In the genomic region with DNA sequence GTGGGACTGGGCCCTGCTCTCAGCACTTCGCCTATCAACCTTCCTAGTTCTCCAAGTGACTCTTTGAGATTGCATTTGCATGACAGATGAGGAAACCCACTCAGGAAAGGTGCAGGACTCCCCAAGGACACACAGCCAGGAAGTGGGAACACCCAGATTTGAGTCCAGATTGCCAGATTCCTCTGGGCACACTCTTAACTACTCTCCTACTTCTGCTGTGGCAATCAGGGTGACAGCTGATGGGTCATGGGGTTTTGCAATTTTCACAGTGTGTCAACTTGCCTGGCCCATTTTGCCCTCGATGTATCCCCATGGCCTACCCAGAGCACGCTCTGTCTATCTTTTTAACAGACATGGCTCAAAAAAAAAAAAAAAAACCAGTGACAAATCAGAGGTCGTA, we compare ENCODE assay signal across 32 mouse cellular contexts. TPM values are rescaled to one million over a fixed set of nuclear protein-coding genes. Genes with fewer than 3 reads are reported as not detected.
DNase-seq lines count a peak whose midpoint lies in the region; ATAC-seq and TF ChIP-seq lines count a peak whose summit lies in the region.
"Had no signal": no experiment of that assay in that cellular context is flagged by ENCODE, and none has a peak within 500 bp of the region (broad histone marks: within the 10 kb centered on the region; RNA-seq: fewer than 3 reads in every experiment).

No protein-coding gene starts in this region.

- no peak for TF ChIP-seq CTCF in midbrain, postnatal 0 days (IDR thresholded peaks at IDR 0.05)

- 64% methylated on average over 4 of the region's 4 CpGs for WGBS in heart, embryonic 10.5 days
- WGBS in midbrain, embryonic 10.5 days: 52% methylated on average over 4 of the region's 4 CpGs
- WGBS in midbrain, postnatal 0 days: 79% methylated on average over 4 of the region's 4 CpGs

- H3K27me3 ChIP-seq in heart, embryonic 10.5 days (ENCODE audit: insufficient read depth, poor library complexity, severe bottlenecking): peaks cover 22% of the 10 kb centered on the region; the same call in 1 of the 2 replicates
- H3K27me3 ChIP-seq in midbrain, embryonic 10.5 days (ENCODE audit: low read depth, poor library complexity, severe bottlenecking): peaks cover 87% of the 10 kb centered on the region
- no peaks in the 10 kb centered on the region for H3K27me3 ChIP-seq in midbrain, postnatal 0 days (ENCODE audit: insufficient read depth, low read length)

- H3K4me2 ChIP-seq in midbrain, postnatal 0 days (ENCODE audit: low read depth, low read length, poor library complexity, severe bottlenecking): no peak overlapping the region
- H3K4me2 ChIP-seq: embryonic facial prominence, embryonic 12.5 days; forebrain, embryonic 12.5 days; heart, embryonic 11.5 days; liver, embryonic 15.5 days; lung, embryonic 15.5 days; midbrain, embryonic 12.5 days; stomach, embryonic 15.5 days had no signal

- intact Hi-C loops in heart, postnatal 25 days (cut with DNase I): loop anchor here (2.0 kb wide), 1 partner anchor 42 kb away; no protein-coding TSS in a partner anchor

- no peaks in the 10 kb centered on the region for H3K9me3 ChIP-seq in heart, embryonic 10.5 days
- H3K9me3 ChIP-seq in midbrain, embryonic 10.5 days (replicated peaks): no peaks in the 10 kb centered on the region
- H3K9me3 ChIP-seq in midbrain, postnatal 0 days (ENCODE audit: low read length): no peaks in the 10 kb centered on the region
- H3K9me3 ChIP-seq: embryonic facial prominence, embryonic 12.5 days; forebrain, embryonic 12.5 days; liver, embryonic 15.5 days; lung, embryonic 15.5 days; midbrain, embryonic 12.5 days; stomach, embryonic 15.5 days had no signal

- peak; percentile 61 for DNase-seq in adrenal gland, adult 2 months
- DNase-seq in adrenal gland, adult 18-20 months (ENCODE audit: low spot score in 2 of 2): no peak
- DNase-seq in heart, embryonic 10.5 days (ENCODE audit: low spot score): no peak
- DNase-seq in heart, postnatal 25 days (ENCODE audit: low spot score): no peak
- no peak for DNase-seq in midbrain, embryonic 10.5 days (ENCODE audit: low spot score)
- no peak for DNase-seq in midbrain, postnatal 0 days (ENCODE audit: low spot score)
- peak; percentile 9 for DNase-seq in naive thymus-derived CD4-positive, alpha-beta T cell, adult 2 months (ENCODE audit: low read depth)
- DNase-seq in cerebellum, adult 8-10 months: no peak
- DNase-seq: adrenal gland, adult 8-10 months; cerebellum, adult 11 months; cerebellum, adult 9-11 months; gastrocnemius, postnatal 14 days; heart, postnatal 14 days; left cerebral cortex, postnatal 4 days; right cerebral cortex, postnatal 14 days; thymus, postnatal 14 days had no signal

- H3K36me3 ChIP-seq in heart, embryonic 10.5 days: peaks cover 93% of the 10 kb centered on the region
- no peaks in the 10 kb centered on the region for H3K36me3 ChIP-seq in midbrain, embryonic 10.5 days
- no peaks in the 10 kb centered on the region for H3K36me3 ChIP-seq in midbrain, postnatal 0 days (ENCODE audit: insufficient read depth, low read length)
- H3K36me3 ChIP-seq: embryonic facial prominence, embryonic 12.5 days; forebrain, embryonic 12.5 days; liver, embryonic 15.5 days; lung, embryonic 15.5 days; midbrain, embryonic 12.5 days; stomach, embryonic 15.5 days had no signal

- ATAC-seq in midbrain, postnatal 0 days (ENCODE audit: low FRiP score): no peak
- ATAC-seq: hindbrain, embryonic 16.5 days; Patski had no signal

- no peak overlapping the region for H3K4me3 ChIP-seq in heart, embryonic 10.5 days
- H3K4me3 ChIP-seq in midbrain, embryonic 10.5 days: no peak overlapping the region
- no peak overlapping the region for H3K4me3 ChIP-seq in midbrain, postnatal 0 days (ENCODE audit: low read depth, low read length)
- H3K4me3 ChIP-seq: embryonic facial prominence, embryonic 12.5 days; forebrain, embryonic 12.5 days; layer of hippocampus, adult 2 months; liver, embryonic 15.5 days; lung, embryonic 15.5 days; midbrain, embryonic 12.5 days; stomach, embryonic 15.5 days had no signal

- H3K27ac ChIP-seq in heart, embryonic 10.5 days: 0 out of 2 replicates have a peak overlapping the region, but pooled peaks have one; percentile 6
- peak overlapping the region; percentile 80; the same call in 1 of the 2 replicates for H3K27ac ChIP-seq in midbrain, embryonic 10.5 days (replicated peaks)
- H3K27ac ChIP-seq in midbrain, postnatal 0 days (ENCODE audit: low read depth, low read length): no peak overlapping the region
- H3K27ac ChIP-seq: embryonic facial prominence, embryonic 12.5 days; forebrain, embryonic 12.5 days; layer of hippocampus, adult 2 months; liver, embryonic 15.5 days; lung, embryonic 15.5 days; midbrain, embryonic 12.5 days; stomach, embryonic 15.5 days had no signal

- no peak overlapping the region for H3K9ac ChIP-seq in midbrain, postnatal 0 days (replicated peaks; ENCODE audit: low read length, poor library complexity, severe bottlenecking)
- H3K9ac ChIP-seq: embryonic facial prominence, embryonic 12.5 days; liver, embryonic 15.5 days; lung, embryonic 15.5 days; midbrain, embryonic 12.5 days; stomach, embryonic 15.5 days had no signal

- peaks cover 64% of the 10 kb centered on the region for H3K4me1 ChIP-seq in heart, embryonic 10.5 days
- H3K4me1 ChIP-seq in midbrain, embryonic 10.5 days: peaks cover 53% of the 10 kb centered on the region
- no peaks in the 10 kb centered on the region for H3K4me1 ChIP-seq in midbrain, postnatal 0 days (ENCODE audit: insufficient read depth, low read length)
- H3K4me1 ChIP-seq: embryonic facial prominence, embryonic 12.5 days had no signal

RNA-seq across cellular contexts. Expression of gene Fam181a, which starts 15.8 kb away (rescaled TPM):
- total RNA-seq in adrenal gland, adult 2 months (2021): not detected
- 0.22 TPM in 1 of 2 replicates, not detected in the other for polyA plus RNA-seq in adrenal gland, adult 2 months (2012; rRNA removed)
- total RNA-seq in adrenal gland, adult 18-20 months (2021): not detected
- not detected in 2 replicates for polyA plus RNA-seq in heart, embryonic 10.5 days (2016; fragmentation: Nextera tagmentation; extraction: Ambion mirVana)
- total RNA-seq in heart, postnatal 25 days (2021): not detected
- 52.7 and 54.9 TPM in 2 replicates for polyA plus RNA-seq in midbrain, embryonic 10.5 days (2016; fragmentation: Nextera tagmentation; extraction: Ambion mirVana)
- total RNA-seq in midbrain, postnatal 0 days (2014; rRNA removed): 11.2 and 14.9 TPM in 2 replicates
- polyA plus RNA-seq in midbrain, postnatal 0 days (2015; fragmentation: Nextera tagmentation; extraction: Ambion mirVana): 8.9 and 11.2 TPM in 2 replicates
- total RNA-seq: adrenal gland, adult 8-10 months; gastrocnemius, postnatal 14 days; heart, postnatal 14 days; megakaryocyte progenitor cell, adult 5-6 weeks; MEL had no signal
- polyA plus RNA-seq: heart, embryonic 11.5 days; intestine, embryonic 14.5 days; kidney, embryonic 16.5 days; liver, embryonic 15.5 days; lung, embryonic 15.5 days; Patski; small intestine, adult 2 months; stomach, embryonic 15.5 days; urinary bladder, adult 2 months had no signal

RNA-seq across cellular contexts. Expression of gene Asb2, which starts 29.2 kb away (rescaled TPM):
- 1 to 10 TPM; 1.2 to 2.0 TPM for total RNA-seq in adrenal gland, adult 2 months (2021)
- polyA plus RNA-seq in adrenal gland, adult 2 months (2012; rRNA removed): 6.3 and 8.2 TPM in 2 replicates
- total RNA-seq in adrenal gland, adult 18-20 months (2021): 1 to 10 TPM in 1 of 2 experiments, under 1 TPM in 1; 0.66 to 1.4 TPM
- polyA plus RNA-seq in heart, embryonic 10.5 days (2016; fragmentation: Nextera tagmentation; extraction: Ambion mirVana): 152 and 312 TPM in 2 replicates
- total RNA-seq in heart, postnatal 25 days (2021): 100 to 1,000 TPM; 497 to 569 TPM
- 0.53 and 0.83 TPM in 2 replicates for polyA plus RNA-seq in midbrain, embryonic 10.5 days (2016; fragmentation: Nextera tagmentation; extraction: Ambion mirVana)
- total RNA-seq in midbrain, postnatal 0 days (2014; rRNA removed): 0.93 and 4.4 TPM in 2 replicates
- 1.5 and 1.9 TPM in 2 replicates for polyA plus RNA-seq in midbrain, postnatal 0 days (2015; fragmentation: Nextera tagmentation; extraction: Ambion mirVana)
- total RNA-seq: MEL had no signal

Comparison
In these comparisons a context has a peak if more than half of its experiments do, and no peak if none do; other contexts are left out.
1. DNase-seq: peak in adrenal gland, adult 2 months (single experiment) and naive thymus-derived CD4-positive, alpha-beta T cell, adult 2 months (single experiment); none in adrenal gland, adult 18-20 months (0 of 2), heart, embryonic 10.5 days (single experiment), heart, postnatal 25 days (single experiment), midbrain, embryonic 10.5 days (single experiment), midbrain, postnatal 0 days (single experiment) and cerebellum, adult 8-10 months (single experiment).
2. RNA of gene Fam181a, which starts 15.8 kb away (total RNA-seq): 11.2 to 14.9 TPM in midbrain, postnatal 0 days; not detected in adrenal gland, adult 2 months, not detected in adrenal gland, adult 18-20 months and not detected in heart, postnatal 25 days; every median in the first group is over 10 times any median in the second.
3. RNA of gene Asb2, which starts 29.2 kb away (total RNA-seq): 497 to 569 TPM in heart, postnatal 25 days; 1.2 to 2.0 TPM in adrenal gland, adult 2 months, 0.66 to 1.4 TPM in adrenal gland, adult 18-20 months and 0.93 to 4.4 TPM in midbrain, postnatal 0 days; every median in the first group is over 10 times any median in the second.